Comparison of ENCODE assay signal across 9 mouse cellular contexts in genomic region chr2:164414167-164414566, GRCm38 (mm10). TPM values are rescaled to one million over a fixed set of nuclear protein-coding genes. Genes with fewer than 3 reads are reported as not detected.
DNase-seq lines count a peak whose midpoint lies in the region; ATAC-seq and TF ChIP-seq lines count a peak whose summit lies in the region.
"Had no signal": no experiment of that assay in that cellular context is flagged by ENCODE, and none has a peak within 500 bp of the region (broad histone marks: within the 10 kb centered on the region; RNA-seq: fewer than 3 reads in every experiment).

No protein-coding gene starts in this region.

- H3K9me3 ChIP-seq in neural tube, embryonic 11.5 days (ENCODE audit: control insufficient read depth, low read length): no peaks in the 10 kb centered on the region
- H3K9me3 ChIP-seq in forebrain, embryonic 15.5 days: no peaks in the 10 kb centered on the region
- no peaks in the 10 kb centered on the region for H3K9me3 ChIP-seq in limb, embryonic 13.5 days

- H3K36me3 ChIP-seq in neural tube, embryonic 11.5 days (ENCODE audit: control insufficient read depth, insufficient read depth, low read length): no peaks in the 10 kb centered on the region
- H3K36me3 ChIP-seq in forebrain, embryonic 15.5 days: no peaks in the 10 kb centered on the region
- H3K36me3 ChIP-seq in limb, embryonic 13.5 days: no peaks in the 10 kb centered on the region
- H3K36me3 ChIP-seq in small intestine, adult 2 months (ENCODE audit: control insufficient read depth, insufficient read depth, low read length): no peaks in the 10 kb centered on the region

- no peak for DNase-seq in neural tube, embryonic 11.5 days (ENCODE audit: low spot score)
- no peak for DNase-seq in neural tube, embryonic 10.5 days (ENCODE audit: extremely low spot score, low spot score)
- no peak for DNase-seq in cerebellum, adult 11 months
- DNase-seq in yolk sac, embryonic 10.5 days (ENCODE audit: low spot score): no peak
- DNase-seq in left cerebral cortex, adult 2 months (ENCODE audit: extremely low spot score in 1 of 2, low spot score in 2 of 2): no peak

- no peak overlapping the region for H3K27ac ChIP-seq in neural tube, embryonic 11.5 days (ENCODE audit: low read depth, low read length)
- H3K27ac ChIP-seq in forebrain, embryonic 15.5 days (replicated peaks): no peak overlapping the region
- no peak overlapping the region for H3K27ac ChIP-seq in limb, embryonic 13.5 days
- no peak overlapping the region for H3K27ac ChIP-seq in small intestine, adult 2 months (ENCODE audit: insufficient read depth, low read depth, low read length)
- no peak overlapping the region for H3K27ac ChIP-seq in left cerebral cortex, adult 2 months

- 18% methylated on average over 28 of the region's 28 CpGs for WGBS in neural tube, embryonic 11.5 days
- WGBS in forebrain, embryonic 15.5 days: 16% methylated on average over 28 of the region's 28 CpGs
- 21% methylated on average over 28 of the region's 28 CpGs for WGBS in limb, embryonic 13.5 days
- WGBS in small intestine, adult 2 months: 41% methylated on average over 28 of the region's 28 CpGs

- no peak overlapping the region for H3K4me3 ChIP-seq in neural tube, embryonic 11.5 days (ENCODE audit: low read depth, low read length)
- peak overlapping the region; percentile 14 for H3K4me3 ChIP-seq in forebrain, embryonic 15.5 days
- peak overlapping the region; percentile 30 for H3K4me3 ChIP-seq in limb, embryonic 13.5 days
- 0 out of 2 replicates have a peak overlapping the region, but pooled peaks have one; percentile 5 for H3K4me3 ChIP-seq in small intestine, adult 2 months (ENCODE audit: low read depth, low read length)
- H3K4me3 ChIP-seq in left cerebral cortex, adult 2 months: no peak overlapping the region

- intact Hi-C loops in left cerebral cortex, adult 2 months (cut with DNase I): loop anchor here (10.0 kb wide), 1 partner anchor 311 kb away; no protein-coding TSS in a partner anchor

- H3K9ac ChIP-seq in neural tube, embryonic 11.5 days (ENCODE audit: low read length): no peak overlapping the region
- H3K9ac ChIP-seq in forebrain, embryonic 15.5 days (replicated peaks): no peak overlapping the region
- H3K9ac ChIP-seq in limb, embryonic 13.5 days: peak overlapping the region; percentile 52

- no peak for TF ChIP-seq CTCF in small intestine, adult 2 months (IDR thresholded peaks at IDR 0.05; ENCODE audit: extremely low read depth, insufficient read length, insufficient replicate concordance, low read depth, low read length)
- TF ChIP-seq CTCF in left cerebral cortex, adult 2 months (IDR thresholded peaks at IDR 0.05): no peak

- H3K27me3 ChIP-seq in neural tube, embryonic 11.5 days (ENCODE audit: control insufficient read depth, insufficient read depth, low read length): peaks cover 2% of the 10 kb centered on the region; the same call in 1 of the 2 replicates
- H3K27me3 ChIP-seq in forebrain, embryonic 15.5 days: peaks cover 11% of the 10 kb centered on the region; the same call in 1 of the 2 replicates
- peaks cover 45% of the 10 kb centered on the region for H3K27me3 ChIP-seq in limb, embryonic 13.5 days
- H3K27me3 ChIP-seq in small intestine, adult 2 months (ENCODE audit: control insufficient read depth, insufficient read depth, low read length): no peaks in the 10 kb centered on the region; the same call in 1 of the 2 replicates
- H3K27me3 ChIP-seq: Patski had no signal

- no peak for ATAC-seq in neural tube, embryonic 11.5 days (ENCODE audit: insufficient read depth, low FRiP score, low TSS enrichment)
- ATAC-seq in forebrain, embryonic 15.5 days (replicated peaks): no peak
- ATAC-seq in limb, embryonic 13.5 days (ENCODE audit: low FRiP score, low read depth): peak; percentile 48; the same call in 1 of the 2 replicates
- ATAC-seq: Patski had no signal

- no peaks in the 10 kb centered on the region for H3K4me1 ChIP-seq in neural tube, embryonic 11.5 days (ENCODE audit: control insufficient read depth, insufficient read depth, low read length)
- peaks cover 3% of the 10 kb centered on the region; the same call in 1 of the 2 replicates for H3K4me1 ChIP-seq in forebrain, embryonic 15.5 days
- H3K4me1 ChIP-seq in limb, embryonic 13.5 days: peaks cover 9% of the 10 kb centered on the region
- peaks cover 3% of the 10 kb centered on the region; the same call in 1 of the 2 replicates for H3K4me1 ChIP-seq in small intestine, adult 2 months (ENCODE audit: control insufficient read depth, insufficient read depth, insufficient read length, low read length)

- H3K4me2 ChIP-seq in neural tube, embryonic 11.5 days (ENCODE audit: low read depth): peak overlapping the region; percentile 21; the same call in 1 of the 2 replicates
- peak overlapping the region; percentile 36 for H3K4me2 ChIP-seq in forebrain, embryonic 15.5 days (replicated peaks)
- peak overlapping the region; percentile 59 for H3K4me2 ChIP-seq in limb, embryonic 13.5 days (replicated peaks)

- no peak for TF ChIP-seq POLR2A in small intestine, adult 2 months (IDR thresholded peaks at IDR 0.05; ENCODE audit: low read depth, low read length)

RNA-seq across cellular contexts. Expression of gene Matn4, which starts 9.2 kb away (rescaled TPM):
- 0.48 and 0.61 TPM in 2 replicates for polyA plus RNA-seq in neural tube, embryonic 11.5 days (2014; fragmentation: Nextera tagmentation; extraction: Ambion mirVana)
- polyA plus RNA-seq in forebrain, embryonic 15.5 days (2015; fragmentation: Nextera tagmentation; extraction: Ambion mirVana): 0.94 and 1.1 TPM in 2 replicates
- polyA plus RNA-seq in limb, embryonic 13.5 days (2015; fragmentation: Nextera tagmentation; extraction: Ambion mirVana): 192 and 200 TPM in 2 replicates
- polyA plus RNA-seq in small intestine, adult 2 months (2012; rRNA removed): 0.49 and 2.7 TPM in 2 replicates
- total RNA-seq in left cerebral cortex, adult 2 months (2021): 10 to 100 TPM; 10.4 to 11.0 TPM

RNA-seq across cellular contexts. Expression of gene Rbpjl, which starts 11.2 kb away (rescaled TPM):
- polyA plus RNA-seq in neural tube, embryonic 11.5 days (2014; fragmentation: Nextera tagmentation; extraction: Ambion mirVana): not detected in 2 replicates
- 0.05 TPM in 1 of 2 replicates, not detected in the other for polyA plus RNA-seq in forebrain, embryonic 15.5 days (2015; fragmentation: Nextera tagmentation; extraction: Ambion mirVana)
- 1.5 and 1.6 TPM in 2 replicates for polyA plus RNA-seq in limb, embryonic 13.5 days (2015; fragmentation: Nextera tagmentation; extraction: Ambion mirVana)
- 0.19 and 127 TPM in 2 replicates for polyA plus RNA-seq in small intestine, adult 2 months (2012; rRNA removed)
- total RNA-seq in left cerebral cortex, adult 2 months (2021): under 1 TPM; 0.20 to 0.23 TPM

RNA-seq across cellular contexts. Expression of gene Slpi, which starts 25.3 kb away (rescaled TPM):
- 1.1 and 1.3 TPM in 2 replicates for polyA plus RNA-seq in neural tube, embryonic 11.5 days (2014; fragmentation: Nextera tagmentation; extraction: Ambion mirVana)
- 0.29 TPM in 1 of 2 replicates, not detected in the other for polyA plus RNA-seq in forebrain, embryonic 15.5 days (2015; fragmentation: Nextera tagmentation; extraction: Ambion mirVana)
- 3.2 and 3.8 TPM in 2 replicates for polyA plus RNA-seq in limb, embryonic 13.5 days (2015; fragmentation: Nextera tagmentation; extraction: Ambion mirVana)
- 16.0 and 22.3 TPM in 2 replicates for polyA plus RNA-seq in small intestine, adult 2 months (2012; rRNA removed)
- total RNA-seq in left cerebral cortex, adult 2 months (2021): not detected

RNA-seq across cellular contexts. Expression of gene Sdc4, which starts 29.5 kb away (rescaled TPM):
- polyA plus RNA-seq in neural tube, embryonic 11.5 days (2014; fragmentation: Nextera tagmentation; extraction: Ambion mirVana): 11.0 and 11.5 TPM in 2 replicates
- 6.1 and 6.4 TPM in 2 replicates for polyA plus RNA-seq in forebrain, embryonic 15.5 days (2015; fragmentation: Nextera tagmentation; extraction: Ambion mirVana)
- 61.0 and 63.6 TPM in 2 replicates for polyA plus RNA-seq in limb, embryonic 13.5 days (2015; fragmentation: Nextera tagmentation; extraction: Ambion mirVana)
- polyA plus RNA-seq in small intestine, adult 2 months (2012; rRNA removed): 21.3 and 52.2 TPM in 2 replicates
- total RNA-seq in left cerebral cortex, adult 2 months (2021): 10 to 100 TPM; 78.7 to 93.2 TPM

RNA-seq across cellular contexts. Expression of gene Sys1, which starts 42.6 kb away (rescaled TPM):
- polyA plus RNA-seq in neural tube, embryonic 11.5 days (2014; fragmentation: Nextera tagmentation; extraction: Ambion mirVana): 64.2 and 64.4 TPM in 2 replicates
- polyA plus RNA-seq in forebrain, embryonic 15.5 days (2015; fragmentation: Nextera tagmentation; extraction: Ambion mirVana): 76.6 and 82.2 TPM in 2 replicates
- 65.2 and 66.6 TPM in 2 replicates for polyA plus RNA-seq in limb, embryonic 13.5 days (2015; fragmentation: Nextera tagmentation; extraction: Ambion mirVana)
- polyA plus RNA-seq in small intestine, adult 2 months (2012; rRNA removed): 187 and 276 TPM in 2 replicates
- 10 to 100 TPM; 40.8 to 41.3 TPM for total RNA-seq in left cerebral cortex, adult 2 months (2021)

Comparison
In these comparisons a context has a peak if more than half of its experiments do, and no peak if none do; other contexts are left out.
1. H3K4me3 ChIP-seq: peak in forebrain, embryonic 15.5 days (single experiment), limb, embryonic 13.5 days (single experiment) and small intestine, adult 2 months (single experiment); none in neural tube, embryonic 11.5 days (single experiment) and left cerebral cortex, adult 2 months (single experiment).
2. RNA of gene Matn4, which starts 9.2 kb away (polyA plus RNA-seq): 192 to 200 TPM in limb, embryonic 13.5 days; 0.94 to 1.1 TPM in forebrain, embryonic 15.5 days, 0.49 to 2.7 TPM in small intestine, adult 2 months and 0.48 to 0.61 TPM in neural tube, embryonic 11.5 days; every median in the first group is over 10 times any median in the second.
3. Peak in every context shown above with its lines, with median percentiles within 50 percentile points of each other: H3K4me2 ChIP-seq.